Mouse (Mus musculus) right cerebral cortex, adult 2 months (tissue): ENCODE measurements around the gene Sorcs3.

Experiments used
- DNase-seq, 2 experiments: peaks; one replicate each; pipeline ENCODE4 v3.0.0; 2021 to 2022; ENCODE audit warnings: low spot score in 2 of 2

Gene Sorcs3

GRCm38 (mm10) chr19:48820493-48821282 lies 614.9 kb downstream of the Sorcs3 start:
- DNase-seq = peak; percentile 41 to 50

- no peak for DNase-seq
Observed at GRCm38 (mm10) chr19:48821283-48821715, 615.5 kb downstream of the Sorcs3 start.

GRCm38 (mm10) chr19:48834342-48834741 lies 628.5 kb downstream of the Sorcs3 start:
- DNase-seq = no peak

GRCm38 (mm10) chr19:48839418-48839817 lies 633.6 kb downstream of the Sorcs3 start:
- no peak for DNase-seq

GRCm38 (mm10) chr19:48847700-48848099 lies 641.9 kb downstream of the Sorcs3 start:
- no peak for DNase-seq

GRCm38 (mm10) chr19:48850466-48850865 lies 644.6 kb downstream of the Sorcs3 start:
- no peak for DNase-seq
